23 mouse cellular contexts compared by ENCODE assay signal in the genomic region with DNA sequence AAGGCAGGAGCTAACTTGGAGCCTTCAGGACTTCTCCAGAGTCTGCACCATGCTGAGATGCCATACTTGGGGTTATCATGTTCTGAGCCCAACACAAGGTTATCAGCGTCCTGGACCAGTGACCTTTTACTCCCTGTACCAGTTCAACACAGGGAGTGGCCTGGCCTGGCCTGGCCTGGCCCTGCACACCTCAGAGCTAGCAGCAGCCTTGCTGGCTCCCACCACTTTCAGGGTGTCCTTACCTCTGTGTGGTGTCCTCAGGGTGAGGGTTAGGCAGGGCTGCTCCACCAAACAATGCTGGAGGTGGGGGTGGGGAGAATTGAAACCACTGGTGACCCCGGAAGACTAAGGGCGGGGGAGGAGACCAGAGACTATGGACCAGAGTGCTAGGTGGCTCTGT. TPM values are rescaled to one million over a fixed set of nuclear protein-coding genes. Genes with fewer than 3 reads are reported as not detected.
DNase-seq lines count a peak whose midpoint lies in the region; ATAC-seq lines count a peak whose summit lies in the region.
"Had no signal": no experiment of that assay in that cellular context is flagged by ENCODE, and none has a peak within 500 bp of the region (broad histone marks: within the 10 kb centered on the region; RNA-seq: fewer than 3 reads in every experiment).

No protein-coding gene starts in this region.

- no peak for DNase-seq in liver, embryonic 11.5 days (ENCODE audit: low spot score)
- no peak for DNase-seq in liver
- no peak for DNase-seq in intestine, embryonic 14.5 days (ENCODE audit: low spot score)
- DNase-seq in liver, embryonic 13.5 days, result no peak
- DNase-seq in spleen, adult 12 weeks (ENCODE audit: low spot score), result no peak
- DNase-seq in heart, postnatal 4 days, result no peak
- DNase-seq: cerebellum, adult 8-10 months; retina, postnatal 1 day; right cerebral cortex, postnatal 4 days; thymus, adult 18-20 months; thymus, postnatal 4 days had no signal

- no peaks in the 10 kb centered on the region for H3K36me3 ChIP-seq in liver, embryonic 11.5 days (ENCODE audit: control insufficient read depth, insufficient read depth, low read length)
- no peaks in the 10 kb centered on the region for H3K36me3 ChIP-seq in intestine, embryonic 14.5 days (ENCODE audit: control insufficient read depth, insufficient read depth, low read length)
- H3K36me3 ChIP-seq in liver, embryonic 13.5 days, result no peaks in the 10 kb centered on the region
- no peaks in the 10 kb centered on the region for H3K36me3 ChIP-seq in stomach, embryonic 16.5 days (ENCODE audit: control insufficient read depth, insufficient read depth, low read length)
- H3K36me3 ChIP-seq: embryonic facial prominence, embryonic 12.5 days; heart, embryonic 13.5 days; hindbrain, embryonic 15.5 days; limb, embryonic 12.5 days; midbrain, embryonic 10.5 days had no signal

- peaks cover 4% of the 10 kb centered on the region; the same call in 1 of the 2 replicates for H3K27me3 ChIP-seq in liver, embryonic 11.5 days (replicated peaks; ENCODE audit: control insufficient read depth, insufficient read depth, low read length)
- H3K27me3 ChIP-seq in intestine, embryonic 14.5 days (replicated peaks; ENCODE audit: control insufficient read depth, insufficient read depth, low read length), result no peaks in the 10 kb centered on the region
- peaks cover 17% of the 10 kb centered on the region for H3K27me3 ChIP-seq in liver, embryonic 13.5 days
- no peaks in the 10 kb centered on the region for H3K27me3 ChIP-seq in stomach, embryonic 16.5 days (ENCODE audit: control insufficient read depth, insufficient read depth, low read length)
- H3K27me3 ChIP-seq: embryonic facial prominence, embryonic 12.5 days; hindbrain, embryonic 15.5 days; limb, embryonic 12.5 days had no signal

- no peaks in the 10 kb centered on the region for H3K9me3 ChIP-seq in liver, embryonic 11.5 days (ENCODE audit: control insufficient read depth, low read length)
- H3K9me3 ChIP-seq in intestine, embryonic 14.5 days (ENCODE audit: control insufficient read depth, low read length), result no peaks in the 10 kb centered on the region
- H3K9me3 ChIP-seq in liver, embryonic 13.5 days (replicated peaks), result no peaks in the 10 kb centered on the region
- no peaks in the 10 kb centered on the region for H3K9me3 ChIP-seq in stomach, embryonic 16.5 days (replicated peaks; ENCODE audit: control insufficient read depth, low read length)
- H3K9me3 ChIP-seq: embryonic facial prominence, embryonic 12.5 days; heart, embryonic 13.5 days; hindbrain, embryonic 15.5 days; limb, embryonic 12.5 days; midbrain, embryonic 10.5 days had no signal

- peak; percentile 41; the same call in 1 of the 2 replicates for ATAC-seq in liver, embryonic 11.5 days (replicated peaks; ENCODE audit: low FRiP score)
- ATAC-seq in intestine, embryonic 14.5 days (replicated peaks; ENCODE audit: low FRiP score, low TSS enrichment, low read depth), result 0 out of 2 replicates have a peak, but pooled peaks have one; percentile 43
- ATAC-seq in liver, embryonic 13.5 days (ENCODE audit: low read depth), result 0 out of 2 replicates have a peak, but pooled peaks have one; percentile 49
- peak; percentile 42; the same call in 1 of the 2 replicates for ATAC-seq in stomach, embryonic 16.5 days (ENCODE audit: insufficient read depth, low FRiP score)
- ATAC-seq: forebrain, embryonic 16.5 days had no signal

- WGBS in liver, embryonic 11.5 days, result 54% methylated on average over 3 of the region's 3 CpGs
- WGBS in intestine, embryonic 14.5 days, result 61% methylated on average over 3 of the region's 3 CpGs
- WGBS in liver, embryonic 13.5 days (ENCODE audit: insufficient replicate concordance), result 57% methylated on average over 3 of the region's 3 CpGs
- WGBS in stomach, embryonic 16.5 days, result 54% methylated on average over 3 of the region's 3 CpGs

- H3K27ac ChIP-seq in liver, embryonic 11.5 days (ENCODE audit: low read depth, low read length), result no peak overlapping the region
- peak overlapping the region; percentile 47; the same call in 1 of the 2 replicates for H3K27ac ChIP-seq in intestine, embryonic 14.5 days (ENCODE audit: low read depth)
- H3K27ac ChIP-seq in liver, embryonic 13.5 days, result no peak overlapping the region
- peak overlapping the region; percentile 88 for H3K27ac ChIP-seq in stomach, embryonic 16.5 days (ENCODE audit: low read length)
- H3K27ac ChIP-seq: embryonic facial prominence, embryonic 12.5 days; heart, embryonic 13.5 days; hindbrain, embryonic 15.5 days; limb, embryonic 12.5 days; macrophage had no signal

- no peak overlapping the region for H3K9ac ChIP-seq in liver, embryonic 11.5 days (ENCODE audit: low read depth, low read length)
- H3K9ac ChIP-seq in intestine, embryonic 14.5 days (ENCODE audit: low read length), result no peak overlapping the region
- no peak overlapping the region for H3K9ac ChIP-seq in liver, embryonic 13.5 days
- no peak overlapping the region for H3K9ac ChIP-seq in stomach, embryonic 16.5 days (ENCODE audit: low read length)
- H3K9ac ChIP-seq: embryonic facial prominence, embryonic 12.5 days; heart, embryonic 13.5 days; hindbrain, embryonic 15.5 days; limb, embryonic 12.5 days had no signal

- H3K4me2 ChIP-seq in liver, embryonic 11.5 days, result no peak overlapping the region
- no peak overlapping the region for H3K4me2 ChIP-seq in intestine, embryonic 14.5 days (ENCODE audit: low read length)
- H3K4me2 ChIP-seq in liver, embryonic 13.5 days, result no peak overlapping the region
- H3K4me2 ChIP-seq in stomach, embryonic 16.5 days (ENCODE audit: low read depth, low read length), result peak overlapping the region; percentile 3; the same call in 1 of the 2 replicates
- H3K4me2 ChIP-seq: embryonic facial prominence, embryonic 12.5 days; heart, embryonic 13.5 days; hindbrain, embryonic 15.5 days; limb, embryonic 12.5 days had no signal

- no peak overlapping the region for H3K4me3 ChIP-seq in liver, embryonic 11.5 days (ENCODE audit: low read depth, low read length)
- H3K4me3 ChIP-seq in intestine, embryonic 14.5 days (ENCODE audit: low read depth, low read length), result no peak overlapping the region
- H3K4me3 ChIP-seq in liver, embryonic 13.5 days (replicated peaks), result no peak overlapping the region
- no peak overlapping the region for H3K4me3 ChIP-seq in stomach, embryonic 16.5 days (replicated peaks; ENCODE audit: low read length)
- H3K4me3 ChIP-seq: embryonic facial prominence, embryonic 12.5 days; erythroblast, embryonic 14.5 days; heart, embryonic 13.5 days; hindbrain, embryonic 15.5 days; limb, embryonic 12.5 days; midbrain, embryonic 10.5 days had no signal

- peaks cover 5% of the 10 kb centered on the region; the same call in 1 of the 2 replicates for H3K4me1 ChIP-seq in liver, embryonic 11.5 days (replicated peaks; ENCODE audit: control insufficient read depth, insufficient read depth, low read length)
- no peaks in the 10 kb centered on the region; the same call in 1 of the 2 replicates for H3K4me1 ChIP-seq in intestine, embryonic 14.5 days (replicated peaks; ENCODE audit: control insufficient read depth, insufficient read depth, low read length)
- H3K4me1 ChIP-seq in liver, embryonic 13.5 days (replicated peaks), result peaks cover 6% of the 10 kb centered on the region; the same call in 1 of the 2 replicates
- peaks cover 16% of the 10 kb centered on the region for H3K4me1 ChIP-seq in stomach, embryonic 16.5 days (ENCODE audit: control insufficient read depth, insufficient read depth, low read length)
- H3K4me1 ChIP-seq: limb, embryonic 12.5 days had no signal

RNA-seq across cellular contexts. Expression of a gene that starts 15.5 kb away (rescaled TPM):
- polyA plus RNA-seq in liver, embryonic 11.5 days (2014; fragmentation: Nextera tagmentation; extraction: Ambion mirVana), result not detected in 2 replicates
- polyA plus RNA-seq in intestine, embryonic 14.5 days (2014; fragmentation: Nextera tagmentation; extraction: Ambion mirVana), result 0.35 and 0.50 TPM in 2 replicates
- not detected in 2 replicates for polyA plus RNA-seq in liver, embryonic 13.5 days (2015; fragmentation: Nextera tagmentation; extraction: Ambion mirVana)
- 0.90 and 1.3 TPM in 2 replicates for polyA plus RNA-seq in stomach, embryonic 16.5 days (2015; fragmentation: Nextera tagmentation; extraction: Ambion mirVana)
- total RNA-seq in heart, postnatal 4 days (2021), result under 1 TPM in 1 of 2 experiments, not detected in 1; 0.18 TPM
- total RNA-seq: common myeloid progenitor, adult 5-6 weeks; MEL had no signal
- polyA plus RNA-seq: embryonic facial prominence, embryonic 12.5 days; erythroblast, embryonic 14.5 days; heart, embryonic 13.5 days; limb, embryonic 12.5 days; macrophage; midbrain, embryonic 10.5 days had no signal

RNA-seq across cellular contexts. Expression of a gene that starts 36.4 kb away (rescaled TPM):
- 25.0 and 28.7 TPM in 2 replicates for polyA plus RNA-seq in liver, embryonic 11.5 days (2014; fragmentation: Nextera tagmentation; extraction: Ambion mirVana)
- 54.2 and 55.1 TPM in 2 replicates for polyA plus RNA-seq in intestine, embryonic 14.5 days (2014; fragmentation: Nextera tagmentation; extraction: Ambion mirVana)
- polyA plus RNA-seq in liver, embryonic 13.5 days (2015; fragmentation: Nextera tagmentation; extraction: Ambion mirVana), result 8.9 and 10.5 TPM in 2 replicates
- polyA plus RNA-seq in stomach, embryonic 16.5 days (2015; fragmentation: Nextera tagmentation; extraction: Ambion mirVana), result 35.3 and 37.6 TPM in 2 replicates
- 10 to 100 TPM; 33.5 to 36.8 TPM for total RNA-seq in heart, postnatal 4 days (2021)

RNA-seq across cellular contexts. Expression of a gene that starts 50.5 kb away (rescaled TPM):
- 42.1 and 43.0 TPM in 2 replicates for polyA plus RNA-seq in liver, embryonic 11.5 days (2014; fragmentation: Nextera tagmentation; extraction: Ambion mirVana)
- polyA plus RNA-seq in intestine, embryonic 14.5 days (2014; fragmentation: Nextera tagmentation; extraction: Ambion mirVana), result 2.0 TPM in 2 replicates
- 16.0 and 17.9 TPM in 2 replicates for polyA plus RNA-seq in liver, embryonic 13.5 days (2015; fragmentation: Nextera tagmentation; extraction: Ambion mirVana)
- 1.6 and 2.8 TPM in 2 replicates for polyA plus RNA-seq in stomach, embryonic 16.5 days (2015; fragmentation: Nextera tagmentation; extraction: Ambion mirVana)
- under 1 TPM; 0.47 to 0.52 TPM for total RNA-seq in heart, postnatal 4 days (2021)
- total RNA-seq: layer of hippocampus, postnatal 14 days had no signal

Comparison
In these comparisons a context has a peak if more than half of its experiments do, and no peak if none do; other contexts are left out.
1. H3K27ac ChIP-seq: peak in intestine, embryonic 14.5 days (single experiment) and stomach, embryonic 16.5 days (single experiment); none in liver, embryonic 11.5 days (single experiment) and liver, embryonic 13.5 days (single experiment).
2. Peak in every context shown above with its lines, with median percentiles within 50 percentile points of each other: ATAC-seq.